Mouse (Mus musculus): ENCODE data around the gene Mbd6.

DNA sequence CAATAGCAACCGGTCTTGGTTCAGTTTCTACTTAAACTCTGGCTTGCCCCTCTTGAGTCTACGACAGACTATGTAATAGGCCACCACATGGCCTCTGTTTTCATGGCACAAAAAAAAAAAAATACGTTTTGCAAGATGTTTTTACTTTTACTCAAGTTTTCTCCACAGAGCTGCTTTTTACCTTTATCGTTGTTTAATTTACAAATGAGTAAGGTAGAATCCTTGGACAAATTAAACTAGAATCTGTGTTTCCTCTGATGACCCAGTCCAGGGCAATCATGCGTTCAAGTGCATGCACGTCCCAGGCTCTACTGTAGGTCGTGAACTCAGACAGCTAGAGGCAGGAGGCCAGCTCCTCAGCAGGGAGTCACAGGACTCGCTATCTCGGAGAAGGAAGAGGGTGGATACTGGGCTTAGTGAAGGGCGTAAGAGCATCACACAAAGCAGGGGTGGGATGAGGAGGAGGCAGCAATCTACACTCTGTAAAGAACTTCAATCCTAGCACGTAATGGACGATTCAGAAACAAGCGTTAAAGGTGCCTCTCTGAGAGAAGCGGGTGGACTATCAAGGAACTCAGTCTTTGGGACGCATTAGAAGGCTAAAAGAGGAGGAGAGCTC lies 864 bp upstream of the Mbd6 start:
- no peak for TF ChIP-seq CTCF (IDR thresholded peaks at IDR 0.05; ENCODE audit: borderline replicate concordance, insufficient read depth, low read length)
- TF ChIP-seq POLR2A (IDR thresholded peaks at IDR 0.05; ENCODE audit: low read depth, low read length) = peak; percentile 71

Measured in embryonic fibroblast, embryonic 13.5 days (primary cell).